Mouse (Mus musculus) embryo, embryonic 9.5 days (tissue): ENCODE measurements around the gene Gnb3.

ENCODE experiments used
- DNase-seq: peaks from one replicate; pipeline ENCODE4 v3.0.0-alpha.2; 2017; ENCODE audit errors: extremely low spot score

Gene Gnb3

GRCm38 (mm10) chr6:124840241-124841167 lies at the start of gene Gnb3:
TSS of gene Gnb3 (minus strand) at chr6:124840275.
- DNase-seq, result no peak

GRCm38 (mm10) chr6:124888555-124889125 lies 48.6 kb upstream of the Gnb3 start:
- DNase-seq, result no peak

GRCm38 (mm10) chr6:124887986-124888385 lies 47.9 kb upstream of the Gnb3 start, which contains the start of gene Cd4:
TSS of gene Cd4 (minus strand) at chr6:124888221.
- no peak for DNase-seq

GRCm38 (mm10) chr6:124885956-124886381 lies 45.9 kb upstream of the Gnb3 start:
- DNase-seq, result no peak

- DNase-seq, result no peak
Observed at GRCm38 (mm10) chr6:124884714-124885500, 44.8 kb upstream of the Gnb3 start.

- no peak for DNase-seq
Observed at GRCm38 (mm10) chr6:124883351-124883750, 43.3 kb upstream of the Gnb3 start.

GRCm38 (mm10) chr6:124881821-124882220 lies 41.7 kb upstream of the Gnb3 start:
- DNase-seq, result no peak

- DNase-seq, result no peak
Observed at GRCm38 (mm10) chr6:124879390-124879789, 39.3 kb upstream of the Gnb3 start.

- DNase-seq, result no peak
Observed at GRCm38 (mm10) chr6:124874348-124874747, 34.3 kb upstream of the Gnb3 start.

- no peak for DNase-seq
Observed at GRCm38 (mm10) chr6:124866560-124866959, 26.5 kb upstream of the Gnb3 start.

GRCm38 (mm10) chr6:124865766-124866362 lies 25.8 kb upstream of the Gnb3 start:
- no peak for DNase-seq

GRCm38 (mm10) chr6:124863658-124864298 lies 23.7 kb upstream of the Gnb3 start, which contains the start of gene Gpr162:
TSS of gene Gpr162 (minus strand) at chr6:124863983.
- peak; percentile 82 for DNase-seq

- no peak for DNase-seq
Observed at GRCm38 (mm10) chr6:124863125-124863657, 23.1 kb upstream of the Gnb3 start.

GRCm38 (mm10) chr6:124862406-124863124 lies 22.5 kb upstream of the Gnb3 start:
- DNase-seq, result no peak

- no peak for DNase-seq
Observed at GRCm38 (mm10) chr6:124861802-124862201, 21.7 kb upstream of the Gnb3 start.

GRCm38 (mm10) chr6:124861266-124861665 lies 21.2 kb upstream of the Gnb3 start:
- DNase-seq, result no peak

GRCm38 (mm10) chr6:124860511-124860910 lies 20.4 kb upstream of the Gnb3 start:
- DNase-seq, result no peak

GRCm38 (mm10) chr6:124859725-124860124 lies 19.6 kb upstream of the Gnb3 start:
- DNase-seq, result peak; percentile 86

GRCm38 (mm10) chr6:124858561-124859318 lies 18.7 kb upstream of the Gnb3 start:
- no peak for DNase-seq
